Mouse (Mus musculus): Measurements from ENCODE around the gene Rpl35. TPM values are rescaled to one million over a fixed set of nuclear protein-coding genes. Genes with fewer than 3 reads are reported as not detected.

Rpl35 gene
- total and polyA plus RNA-seq, 2 experiments from 2014 or later = 56.4 to 539 TPM

GRCm38 (mm10) chr2:38964198-38964597, 41.2 kb downstream of the Rpl35 start:
- Histone ChIP-seq H3K9me3 (replicated peaks; ENCODE audit: control insufficient read depth, low read length) (no peaks in the 10 kb centered on the region), H3K4me2 (ENCODE audit: low read depth, low read length) (no peak overlapping the region), H3K27me3 (ENCODE audit: control insufficient read depth, insufficient read depth, low read length) (no peaks in the 10 kb centered on the region), H3K4me1 (ENCODE audit: control insufficient read depth, insufficient read depth) (no peaks in the 10 kb centered on the region), H3K36me3 (replicated peaks; ENCODE audit: control insufficient read depth, insufficient read depth, low read length) (no peaks in the 10 kb centered on the region), H3K9ac (replicated peaks; ENCODE audit: low read depth, low read length) (no peak overlapping the region), H3K4me3 (ENCODE audit: low read depth, low read length) (no peak overlapping the region), H3K27ac (ENCODE audit: low read depth) (no peak overlapping the region)
- ATAC-seq (ENCODE audit: insufficient read depth, low read depth) (no peak), DNase-seq (ENCODE audit: low spot score) (no peak)
- 36% methylated on average over 4 of the region's 4 CpGs for WGBS
- TF ChIP-seq EP300 (IDR thresholded peaks at IDR 0.05; ENCODE audit: low read depth) (no peak), CTCF (IDR thresholded peaks at IDR 0.05; ENCODE audit: low read depth) (no peak)

- H3K9me3 ChIP-seq (replicated peaks; ENCODE audit: control insufficient read depth, low read length) = no peaks in the 10 kb centered on the region
- H3K27me3 ChIP-seq (ENCODE audit: control insufficient read depth, insufficient read depth, low read length) = no peaks in the 10 kb centered on the region
- ATAC-seq (ENCODE audit: insufficient read depth, low read depth) = no peak
- H3K36me3 ChIP-seq (replicated peaks; ENCODE audit: control insufficient read depth, insufficient read depth, low read length) = no peaks in the 10 kb centered on the region
- 59% methylated on average over 5 of the region's 5 CpGs for WGBS
- TF ChIP-seq EP300 (IDR thresholded peaks at IDR 0.05; ENCODE audit: low read depth) (no peak), CTCF (IDR thresholded peaks at IDR 0.05; ENCODE audit: low read depth) (no peak)
- no peak overlapping the region for H3K27ac ChIP-seq (ENCODE audit: low read depth)
- H3K4me2 ChIP-seq (ENCODE audit: low read depth, low read length) = no peak overlapping the region
- no peak for DNase-seq (ENCODE audit: low spot score)
- no peak overlapping the region for H3K4me3 ChIP-seq (ENCODE audit: low read depth, low read length)
- no peak overlapping the region for H3K9ac ChIP-seq (replicated peaks; ENCODE audit: low read depth, low read length)
- H3K4me1 ChIP-seq (ENCODE audit: control insufficient read depth, insufficient read depth) = no peaks in the 10 kb centered on the region
Observed at GRCm38 (mm10) chr2:38957671-38958223, 47.7 kb downstream of the Rpl35 start.

- Histone ChIP-seq H3K4me2 (ENCODE audit: low read depth, low read length) (no peak overlapping the region), H3K4me1 (ENCODE audit: control insufficient read depth, insufficient read depth) (0 out of 2 replicates have a peak, but pooled peaks cover 4% of the 10 kb centered on the region), H3K27me3 (ENCODE audit: control insufficient read depth, insufficient read depth, low read length) (no peaks in the 10 kb centered on the region), H3K27ac (ENCODE audit: low read depth) (no peak overlapping the region), H3K9ac (replicated peaks; ENCODE audit: low read depth, low read length) (no peak overlapping the region), H3K9me3 (replicated peaks; ENCODE audit: control insufficient read depth, low read length) (no peaks in the 10 kb centered on the region), H3K36me3 (replicated peaks; ENCODE audit: control insufficient read depth, insufficient read depth, low read length) (no peaks in the 10 kb centered on the region), H3K4me3 (ENCODE audit: low read depth, low read length) (no peak overlapping the region)
- 72% methylated on average over 2 of the region's 2 CpGs for WGBS
- ATAC-seq (ENCODE audit: insufficient read depth, low read depth) (no peak), DNase-seq (ENCODE audit: low spot score) (no peak)
- TF ChIP-seq CTCF (IDR thresholded peaks at IDR 0.05; ENCODE audit: low read depth) (no peak), EP300 (IDR thresholded peaks at IDR 0.05; ENCODE audit: low read depth) (no peak)
Observed at GRCm38 (mm10) chr2:38956062-38956461, 49.4 kb downstream of the Rpl35 start.

DNA sequence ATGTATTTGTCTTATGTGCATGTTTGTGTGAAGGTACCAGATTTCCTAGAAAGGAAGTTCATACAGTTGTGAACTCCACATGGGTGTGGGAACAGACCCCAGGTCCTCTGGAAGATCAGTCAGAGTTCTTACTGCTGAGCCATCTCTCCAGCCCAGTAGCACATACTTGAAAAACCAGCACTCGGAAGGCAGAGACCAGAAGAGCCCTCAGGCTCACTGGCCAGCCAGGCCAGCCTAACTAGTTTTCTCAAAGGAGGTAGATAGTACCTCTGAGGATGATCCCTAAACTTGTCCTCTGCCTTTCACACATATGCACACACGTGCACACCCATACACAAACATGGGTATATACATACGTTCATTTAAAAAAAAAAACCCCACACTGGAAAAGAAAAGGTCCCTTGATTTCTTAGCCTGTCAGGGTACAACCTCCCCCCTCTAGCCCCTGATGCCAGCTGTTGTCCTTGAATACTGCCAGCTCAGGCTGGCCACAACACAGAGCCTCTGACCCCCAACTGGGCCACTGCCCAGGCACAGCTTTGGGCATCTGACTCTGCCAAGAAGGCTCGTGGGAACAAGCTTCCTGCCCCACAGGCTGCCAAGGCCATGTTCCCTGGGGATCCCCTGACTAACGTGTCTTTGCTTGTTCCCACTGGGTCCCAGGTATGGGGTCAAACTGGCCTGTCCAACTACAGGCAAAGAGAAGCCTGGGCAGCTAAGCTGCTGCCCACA, 52.1 kb downstream of the Rpl35 start:
- Histone ChIP-seq H3K4me1 (ENCODE audit: control insufficient read depth, insufficient read depth) (peaks cover 15% of the 10 kb centered on the region), H3K4me3 (ENCODE audit: low read depth, low read length) (no peak overlapping the region), H3K4me2 (ENCODE audit: low read depth, low read length) (no peak overlapping the region), H3K27ac (ENCODE audit: low read depth) (no peak overlapping the region), H3K9me3 (replicated peaks; ENCODE audit: control insufficient read depth, low read length) (no peaks in the 10 kb centered on the region), H3K27me3 (ENCODE audit: control insufficient read depth, insufficient read depth, low read length) (no peaks in the 10 kb centered on the region), H3K36me3 (replicated peaks; ENCODE audit: control insufficient read depth, insufficient read depth, low read length) (no peaks in the 10 kb centered on the region), H3K9ac (replicated peaks; ENCODE audit: low read depth, low read length) (no peak overlapping the region)
- no peak for ATAC-seq (ENCODE audit: insufficient read depth, low read depth)
- 62% methylated on average over 5 of the region's 5 CpGs for WGBS
- no peak for DNase-seq (ENCODE audit: low spot score)
- no peak for TF ChIP-seq CTCF (IDR thresholded peaks at IDR 0.05; ENCODE audit: low read depth)
- no peak for TF ChIP-seq EP300 (IDR thresholded peaks at IDR 0.05; ENCODE audit: low read depth)

Other genes starting within 250 kb of the Rpl35 start
- gene Nr6a1, start 77.9 kb downstream of the Rpl35 start, total RNA-seq (2014; rRNA removed; ENCODE audit: low replicate concordance) = 0.99 and 8.7 TPM in 2 replicates
- gene Nr6a1, start 77.9 kb downstream of the Rpl35 start, polyA plus RNA-seq (2015; fragmentation: Nextera tagmentation; extraction: Ambion mirVana) = 0.21 and 0.31 TPM in 2 replicates
- 12.7 and 19.5 TPM in 2 replicates for gene Olfml2a, start 73.6 kb downstream of the Rpl35 start, total RNA-seq (2014; rRNA removed; ENCODE audit: low replicate concordance)
- 3.3 and 3.4 TPM in 2 replicates for gene Olfml2a, start 73.6 kb downstream of the Rpl35 start, polyA plus RNA-seq (2015; fragmentation: Nextera tagmentation; extraction: Ambion mirVana)
- gene Wdr38, start 8.1 kb downstream of the Rpl35 start, total RNA-seq (2014; rRNA removed; ENCODE audit: low replicate concordance) = 0.08 TPM in 1 of 2 replicates, not detected in the other
- 0.83 and 1.1 TPM in 2 replicates for gene Wdr38, start 8.1 kb downstream of the Rpl35 start, polyA plus RNA-seq (2015; fragmentation: Nextera tagmentation; extraction: Ambion mirVana)
- 13.4 and 36.2 TPM in 2 replicates for gene Arpc5l, start 276 bp downstream of the Rpl35 start, total RNA-seq (2014; rRNA removed; ENCODE audit: low replicate concordance)
- 83.0 and 87.2 TPM in 2 replicates for gene Arpc5l, start 276 bp downstream of the Rpl35 start, polyA plus RNA-seq (2015; fragmentation: Nextera tagmentation; extraction: Ambion mirVana)
- gene Golga1, start 59.9 kb upstream of the Rpl35 start, total RNA-seq (2014; rRNA removed; ENCODE audit: low replicate concordance) = 7.7 and 12.4 TPM in 2 replicates
- gene Golga1, start 59.9 kb upstream of the Rpl35 start, polyA plus RNA-seq (2015; fragmentation: Nextera tagmentation; extraction: Ambion mirVana) = 19.2 and 21.2 TPM in 2 replicates
- gene Scai, start 185.1 kb upstream of the Rpl35 start, total RNA-seq (2014; rRNA removed; ENCODE audit: low replicate concordance) = 8.3 and 19.1 TPM in 2 replicates
- gene Scai, start 185.1 kb upstream of the Rpl35 start, polyA plus RNA-seq (2015; fragmentation: Nextera tagmentation; extraction: Ambion mirVana) = 2.5 and 2.7 TPM in 2 replicates
- gene Ppp6c, start 220.8 kb upstream of the Rpl35 start, total RNA-seq (2014; rRNA removed; ENCODE audit: low replicate concordance) = 35.0 and 54.1 TPM in 2 replicates
- 50.0 and 52.1 TPM in 2 replicates for gene Ppp6c, start 220.8 kb upstream of the Rpl35 start, polyA plus RNA-seq (2015; fragmentation: Nextera tagmentation; extraction: Ambion mirVana)

All from heart, postnatal 0 days (tissue).